Mouse (Mus musculus): Measurements from ENCODE around the gene Pik3r3. TPM values are rescaled to one million over a fixed set of nuclear protein-coding genes. Genes with fewer than 3 reads are reported as not detected.
"Not testable (repeated sequence)": the region's sequence is repeated elsewhere in the genome, so short reads cannot be mapped to it uniquely, and the experiment has no call there.

Pik3r3 gene
- total RNA-seq, 2 experiments from 2014 or later = 32.2 to 32.4 TPM

- intact Hi-C loops (cut with DNase I) = no loop called here
- DNase-seq = peak; percentile 16
These were observed 4.4 kb upstream of the Pik3r3 start for GRCm38 (mm10) chr4:116217046-116217445.

- DNase-seq; intact Hi-C loops (cut with DNase I): not testable (repeated sequence)
These were observed 3.8 kb upstream of the Pik3r3 start for GRCm38 (mm10) chr4:116217661-116218060.

- no peak for DNase-seq
- intact Hi-C loops (cut with DNase I) = no loop called here
These were observed 2.4 kb upstream of the Pik3r3 start for GRCm38 (mm10) chr4:116219056-116219455.

GRCm38 (mm10) chr4:116220071-116220650, 1.3 kb upstream of the Pik3r3 start:
- no peak for DNase-seq
- intact Hi-C loops (cut with DNase I) = no loop called here

- no peak for DNase-seq
- intact Hi-C loops (cut with DNase I) = no loop called here
These were observed 658 bp upstream of the Pik3r3 start for GRCm38 (mm10) chr4:116220780-116221139.

- intact Hi-C loops (cut with DNase I) = no loop called here
- peak; percentile 18 for DNase-seq
These were observed 801 bp downstream of the Pik3r3 start for GRCm38 (mm10) chr4:116221996-116222842.

- no peak for DNase-seq
- intact Hi-C loops (cut with DNase I) = no loop called here
These were observed 1.4 kb downstream of the Pik3r3 start for GRCm38 (mm10) chr4:116222843-116223119.

GRCm38 (mm10) chr4:116243377-116243776, 22.0 kb downstream of the Pik3r3 start:
- no peak for DNase-seq
- intact Hi-C loops (cut with DNase I) = no loop called here

- intact Hi-C loops (cut with DNase I) = no loop called here
- no peak for DNase-seq
These were observed 22.8 kb downstream of the Pik3r3 start for GRCm38 (mm10) chr4:116244240-116244639.

GRCm38 (mm10) chr4:116245926-116246325, 24.5 kb downstream of the Pik3r3 start:
- peak; percentile 29 for DNase-seq
- intact Hi-C loops (cut with DNase I) = not testable (repeated sequence)

GRCm38 (mm10) chr4:116249986-116250385, 28.6 kb downstream of the Pik3r3 start:
- no peak for DNase-seq
- intact Hi-C loops (cut with DNase I) = no loop called here

GRCm38 (mm10) chr4:116268220-116268619, 46.8 kb downstream of the Pik3r3 start:
- DNase-seq = no peak
- intact Hi-C loops (cut with DNase I) = no loop called here

GRCm38 (mm10) chr4:116282211-116282610, 60.8 kb downstream of the Pik3r3 start:
- intact Hi-C loops (cut with DNase I) = loop anchor here (10.0 kb wide), 1 partner anchor 107 kb away; the partner anchor contains the start of genes 1700042G07Rik and Gm49337
- DNase-seq = peak; percentile 15

GRCm38 (mm10) chr4:116291561-116291960, 70.1 kb downstream of the Pik3r3 start:
- DNase-seq = peak; percentile 29
- intact Hi-C loops (cut with DNase I) = no loop called here

GRCm38 (mm10) chr4:116293296-116293695, 71.9 kb downstream of the Pik3r3 start:
- DNase-seq = no peak
- intact Hi-C loops (cut with DNase I) = no loop called here

- DNase-seq = no peak
- intact Hi-C loops (cut with DNase I) = no loop called here
These were observed 79.5 kb downstream of the Pik3r3 start for GRCm38 (mm10) chr4:116300878-116301355.

GRCm38 (mm10) chr4:116304551-116304950, 83.1 kb downstream of the Pik3r3 start:
- intact Hi-C loops (cut with DNase I) = no loop called here
- no peak for DNase-seq

- DNase-seq = no peak
- intact Hi-C loops (cut with DNase I) = no loop called here
These were observed 96.2 kb downstream of the Pik3r3 start for GRCm38 (mm10) chr4:116317575-116317974.

- no peak for DNase-seq
These were observed 100.7 kb downstream of the Pik3r3 start for GRCm38 (mm10) chr4:116322127-116322526.

GRCm38 (mm10) chr4:116329256-116329655, 107.8 kb downstream of the Pik3r3 start:
- no peak for DNase-seq
- intact Hi-C loops (cut with DNase I) = no loop called here

More at GRCm38 (mm10) chr4:116322127-116322526, 100.7 kb downstream of the Pik3r3 start:
- intact Hi-C loops (cut with DNase I) = no loop called here

- intact Hi-C loops (cut with DNase I) = loop anchor here (10.0 kb wide), 1 partner anchor 219 kb away; the partner anchor contains the start of genes Gpbp1l1 and Tmem69
- no peak for DNase-seq
These were observed 114.9 kb downstream of the Pik3r3 start for GRCm38 (mm10) chr4:116336294-116336693.

GRCm38 (mm10) chr4:116342119-116342518, 120.7 kb downstream of the Pik3r3 start:
- intact Hi-C loops (cut with DNase I) = no loop called here
- DNase-seq = peak; percentile 69

Data from left cerebral cortex, postnatal 4 days (tissue).